Mouse (Mus musculus) ovary, adult 18-20 months (tissue): ENCODE data around the gene Crbn.
A peak's percentile ranks its signal among the peaks of the same experiment; 100 is the strongest.

Source experiments
- DNase-seq: peaks from one replicate; pipeline ENCODE4 v3.0.0; 2022; ENCODE audit warnings: low spot score, mixed read lengths

The Crbn gene

GRCm38 (mm10) chr6:106799333-106800226, at the start of gene Crbn:
TSS of gene Crbn (minus strand) at chr6:106800077.
- DNase-seq: peak; percentile 72

GRCm38 (mm10) chr6:106840181-106840580, 40.3 kb upstream of the Crbn start:
- no peak for DNase-seq

GRCm38 (mm10) chr6:106838053-106838452, 38.2 kb upstream of the Crbn start:
- no peak for DNase-seq

GRCm38 (mm10) chr6:106835316-106835715, 35.4 kb upstream of the Crbn start:
- no peak for DNase-seq

- no peak for DNase-seq
Observed at GRCm38 (mm10) chr6:106822329-106822728, 22.5 kb upstream of the Crbn start.

GRCm38 (mm10) chr6:106820566-106820965, 20.7 kb upstream of the Crbn start:
- DNase-seq: no peak

- DNase-seq: no peak
Observed at GRCm38 (mm10) chr6:106819906-106820305, 20.0 kb upstream of the Crbn start.

- DNase-seq: no peak
Observed at GRCm38 (mm10) chr6:106819246-106819645, 19.4 kb upstream of the Crbn start.

GRCm38 (mm10) chr6:106810686-106811085, 10.8 kb upstream of the Crbn start:
- DNase-seq: no peak

GRCm38 (mm10) chr6:106809161-106809560, 9.3 kb upstream of the Crbn start:
- DNase-seq: no peak

- no peak for DNase-seq
Observed at GRCm38 (mm10) chr6:106804904-106805303, 5.0 kb upstream of the Crbn start.

GRCm38 (mm10) chr6:106800227-106800557, 315 bp upstream of the Crbn start:
- no peak for DNase-seq

- no peak for DNase-seq
Observed at GRCm38 (mm10) chr6:106794094-106794814, 5.6 kb downstream of the Crbn start.

GRCm38 (mm10) chr6:106793621-106794020, 6.3 kb downstream of the Crbn start:
- DNase-seq: no peak

- no peak for DNase-seq
Observed at GRCm38 (mm10) chr6:106793088-106793487, 6.8 kb downstream of the Crbn start.

- DNase-seq: no peak
Observed at GRCm38 (mm10) chr6:106792486-106792885, 7.4 kb downstream of the Crbn start.

GRCm38 (mm10) chr6:106791429-106791828, 8.4 kb downstream of the Crbn start:
- DNase-seq: no peak

- no peak for DNase-seq
Observed at GRCm38 (mm10) chr6:106787138-106787537, 12.7 kb downstream of the Crbn start.

GRCm38 (mm10) chr6:106770046-106770445, 29.8 kb downstream of the Crbn start:
- no peak for DNase-seq

- no peak for DNase-seq
Observed at GRCm38 (mm10) chr6:106769290-106769866, 30.5 kb downstream of the Crbn start.

- peak; percentile 94 for DNase-seq
Observed at GRCm38 (mm10) chr6:106768640-106769289, 31.1 kb downstream of the Crbn start, which contains the start of gene Trnt1. TSS of gene Trnt1 (plus strand) at chr6:106769120.

GRCm38 (mm10) chr6:106766774-106767173, 33.1 kb downstream of the Crbn start:
- DNase-seq: no peak
